Mouse (Mus musculus) heart, embryonic 15.5 days (tissue): Measurements from ENCODE around the gene Carns1. TPM values are rescaled to one million over a fixed set of nuclear protein-coding genes. Genes with fewer than 3 reads are reported as not detected.
"Not testable (repeated sequence)": the region's sequence is repeated elsewhere in the genome, so short reads cannot be mapped to it uniquely, and the experiment has no call there.

ENCODE experiments used
- ATAC-seq: fragments of 200-750 bp; cut with Nextera tagmentation; replicated peaks from 2 replicates; pipeline ENCODE4 v1.8.0; 2017; ENCODE audit warnings: low read depth, moderate TSS enrichment; ENCODE audit not compliant: insufficient number of reproducible peaks, insufficient read depth, low FRiP score
- H3K27ac ChIP-seq: fragments of 300-500 bp; sonication (generic); 2 replicates; pipeline ENCODE4 v1.5.1; 2015; ENCODE audit warnings: mild to moderate bottlenecking, inconsistent platforms
- H3K27me3 ChIP-seq: fragments of 300-500 bp; sonication (generic); 2 replicates; pipeline ENCODE4 v1.6.1; 2015; ENCODE audit warnings: inconsistent platforms
- H3K36me3 ChIP-seq: fragments of 300-500 bp; sonication (generic); 2 replicates; pipeline ENCODE4 v1.6.1; 2015; ENCODE audit warnings: mild to moderate bottlenecking, inconsistent platforms
- H3K4me1 ChIP-seq: fragments of 300-500 bp; sonication (generic); replicated peaks from 2 replicates; pipeline ENCODE4 v1.6.1; 2015; ENCODE audit warnings: inconsistent platforms
- H3K4me2 ChIP-seq: fragments of 300-500 bp; sonication (generic); 2 replicates; pipeline ENCODE4 v1.6.1; 2015; ENCODE audit warnings: inconsistent platforms, mild to moderate bottlenecking, moderate library complexity
- H3K4me3 ChIP-seq: fragments of 300-500 bp; sonication (generic); 2 replicates; pipeline ENCODE4 v1.5.1; 2015; ENCODE audit warnings: mild to moderate bottlenecking, inconsistent platforms
- H3K9ac ChIP-seq: fragments of 300-500 bp; sonication (generic); 2 replicates; pipeline ENCODE4 v1.6.1; 2015; ENCODE audit warnings: mild to moderate bottlenecking, inconsistent platforms
- H3K9me3 ChIP-seq: fragments of 300-500 bp; sonication (generic); replicated peaks from 2 replicates; pipeline ENCODE4 v1.6.1; 2016; ENCODE audit warnings: inconsistent platforms
- WGBS: fragments of 180-500 bp; shearing (Covaris S2); methylation state at CpG from one replicate; pipeline ENCODE4 v1.1.7; 2015; ENCODE audit warnings: mixed read lengths; 5-methylcytosine and 5-hydroxymethylcytosine counted together
- polyA plus RNA-seq: library from polyadenylated mRNA; unstranded; fragments of >200 nt; fragmentation: Nextera tagmentation; extraction: Ambion mirVana; gene quantifications from 2 replicates; pipeline ENCODE4 v1.2.1, GENCODE M21; 2015

Gene Carns1
- polyA plus RNA-seq, 1 experiment from 2014 or later: 12.3 TPM

DNA sequence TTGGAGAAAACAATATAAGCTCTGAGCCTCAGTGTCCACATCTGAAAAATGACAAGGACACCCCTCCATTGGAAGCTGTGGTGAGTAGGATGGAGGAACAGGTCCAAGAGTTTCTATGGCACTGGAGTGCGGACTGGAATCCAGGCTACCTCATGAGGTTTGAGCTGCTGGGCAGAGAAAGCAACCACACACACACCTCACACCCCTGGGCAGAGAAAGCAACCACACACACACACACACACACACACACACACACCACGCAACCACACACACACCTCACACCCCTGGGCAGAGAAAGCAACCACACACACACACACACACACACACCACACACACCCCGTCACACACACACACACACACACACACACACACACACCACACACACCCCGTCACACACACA lies 50.0 kb downstream of the Carns1 start:
- Histone ChIP-seq H3K9ac (peak overlapping the region; percentile 1; the same call in 1 of the 2 replicates), H3K4me3 (peak overlapping the region; percentile 82), H3K4me2 (peak overlapping the region; percentile 58), H3K36me3 (peaks cover 23% of the 10 kb centered on the region), H3K27ac (peak overlapping the region; percentile 44; the same call in 1 of the 2 replicates), H3K4me1 (peaks cover 29% of the 10 kb centered on the region)
- ATAC-seq: peak; percentile 3
- H3K9me3 ChIP-seq, H3K27me3 ChIP-seq: not testable (repeated sequence)
- WGBS: 17% methylated on average over 3 of the region's 4 CpGs

DNA sequence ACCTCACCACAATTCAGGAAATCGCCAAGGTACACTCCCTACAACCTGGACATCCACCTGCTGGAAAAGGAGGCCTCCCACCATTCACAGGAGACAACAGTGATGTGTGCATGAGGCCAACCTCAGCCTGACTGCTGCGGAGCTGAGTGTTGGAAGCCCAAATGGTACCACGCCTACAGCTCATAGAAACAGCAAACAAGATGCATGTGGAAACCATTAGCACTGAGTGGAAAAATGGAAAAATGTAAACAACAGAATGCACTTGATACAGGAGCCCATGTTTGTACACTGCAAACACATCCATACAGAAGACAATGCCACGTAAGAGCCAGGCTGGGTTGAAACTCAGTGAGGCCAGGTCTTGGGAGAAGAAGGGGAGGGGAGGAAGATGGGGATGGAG lies 50.8 kb downstream of the Carns1 start:
- Histone ChIP-seq H3K36me3 (peaks cover 17% of the 10 kb centered on the region), H3K27ac (no peak overlapping the region), H3K4me3 (no peak overlapping the region), H3K4me2 (no peak overlapping the region), H3K4me1 (peaks cover 27% of the 10 kb centered on the region), H3K9me3 (no peaks in the 10 kb centered on the region), H3K9ac (no peak overlapping the region), H3K27me3 (no peaks in the 10 kb centered on the region)
- WGBS: 85% methylated on average over 4 of the region's 4 CpGs
- ATAC-seq: no peak

DNA sequence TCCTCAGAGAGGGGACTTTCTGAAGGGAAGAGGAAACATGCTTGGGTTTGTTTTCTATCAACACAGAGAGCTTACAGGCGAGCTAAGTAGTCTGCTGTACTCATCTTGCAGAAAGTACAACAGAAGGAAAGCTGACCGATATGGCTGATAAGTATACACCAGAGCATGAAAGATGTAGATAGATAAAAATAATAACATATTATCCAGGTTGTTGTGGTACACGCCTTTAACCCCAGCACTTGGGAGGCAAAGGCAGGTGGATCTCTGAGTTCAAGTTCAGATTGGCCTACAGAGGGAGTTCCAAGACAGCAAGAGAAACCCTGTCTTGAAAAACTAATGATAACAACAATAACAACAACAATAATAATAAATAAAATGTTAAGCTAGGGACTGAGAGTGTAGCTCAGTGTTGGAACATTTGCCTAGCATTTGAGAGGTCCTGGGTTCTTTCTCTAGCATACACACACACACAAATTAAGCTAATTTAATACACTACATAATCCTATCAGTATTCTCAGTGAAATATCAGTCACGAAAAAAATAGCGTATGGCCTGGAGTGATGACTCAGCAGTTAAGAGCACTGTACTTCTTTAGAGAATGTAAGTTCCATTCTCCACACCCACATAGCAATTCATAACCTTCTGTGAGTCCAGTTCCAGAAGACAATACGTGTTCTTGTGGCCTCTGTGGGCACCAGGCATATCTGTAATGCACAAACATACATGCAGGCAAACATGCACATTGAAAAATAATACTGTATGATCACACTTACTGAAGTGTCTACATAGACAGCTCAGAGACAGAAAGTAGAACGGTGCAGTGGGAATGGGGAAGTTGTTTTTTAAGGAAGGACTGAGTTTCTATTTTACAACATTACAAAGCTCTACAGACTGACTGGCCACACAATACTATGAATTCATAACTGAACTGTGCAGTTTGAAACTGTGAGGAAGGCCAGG lies 52.6 kb downstream of the Carns1 start:
- Histone ChIP-seq H3K4me2 (no peak overlapping the region), H3K36me3 (peaks cover 6% of the 10 kb centered on the region; the same call in 1 of the 2 replicates), H3K27ac (no peak overlapping the region), H3K4me1 (peaks cover 27% of the 10 kb centered on the region), H3K9ac (no peak overlapping the region), H3K9me3 (no peaks in the 10 kb centered on the region), H3K27me3 (no peaks in the 10 kb centered on the region), H3K4me3 (no peak overlapping the region)
- 80% methylated on average over 7 of the region's 7 CpGs for WGBS
- no peak for ATAC-seq

DNA sequence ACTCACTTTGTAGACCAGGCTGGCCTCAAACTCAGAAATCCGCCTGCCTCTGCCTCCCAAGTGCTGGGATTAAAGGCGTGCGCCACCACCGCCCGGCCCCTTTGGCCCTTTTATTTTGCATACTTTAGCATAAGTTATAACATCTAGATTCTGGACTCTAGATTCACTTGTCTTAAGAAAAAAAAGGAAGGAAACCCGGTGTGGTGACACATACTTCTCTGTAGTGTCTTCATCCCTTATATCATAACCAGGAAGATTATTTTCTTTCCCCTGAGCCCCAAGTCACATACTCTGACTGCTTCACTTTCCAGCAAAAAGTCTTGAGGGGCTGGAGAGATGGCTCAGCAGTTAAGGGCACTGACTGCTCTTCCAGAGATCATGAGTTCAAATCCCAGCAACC lies 53.4 kb downstream of the Carns1 start:
- not testable (repeated sequence) for H3K9ac ChIP-seq, H3K27me3 ChIP-seq, ATAC-seq, H3K27ac ChIP-seq, H3K9me3 ChIP-seq
- Histone ChIP-seq H3K4me1 (peaks cover 19% of the 10 kb centered on the region), H3K4me3 (peak overlapping the region; percentile 57; the same call in 1 of the 2 replicates), H3K36me3 (peaks cover 12% of the 10 kb centered on the region; the same call in 1 of the 2 replicates), H3K4me2 (peak overlapping the region; percentile 65)
- 57% methylated on average over 6 of the region's 6 CpGs for WGBS

DNA sequence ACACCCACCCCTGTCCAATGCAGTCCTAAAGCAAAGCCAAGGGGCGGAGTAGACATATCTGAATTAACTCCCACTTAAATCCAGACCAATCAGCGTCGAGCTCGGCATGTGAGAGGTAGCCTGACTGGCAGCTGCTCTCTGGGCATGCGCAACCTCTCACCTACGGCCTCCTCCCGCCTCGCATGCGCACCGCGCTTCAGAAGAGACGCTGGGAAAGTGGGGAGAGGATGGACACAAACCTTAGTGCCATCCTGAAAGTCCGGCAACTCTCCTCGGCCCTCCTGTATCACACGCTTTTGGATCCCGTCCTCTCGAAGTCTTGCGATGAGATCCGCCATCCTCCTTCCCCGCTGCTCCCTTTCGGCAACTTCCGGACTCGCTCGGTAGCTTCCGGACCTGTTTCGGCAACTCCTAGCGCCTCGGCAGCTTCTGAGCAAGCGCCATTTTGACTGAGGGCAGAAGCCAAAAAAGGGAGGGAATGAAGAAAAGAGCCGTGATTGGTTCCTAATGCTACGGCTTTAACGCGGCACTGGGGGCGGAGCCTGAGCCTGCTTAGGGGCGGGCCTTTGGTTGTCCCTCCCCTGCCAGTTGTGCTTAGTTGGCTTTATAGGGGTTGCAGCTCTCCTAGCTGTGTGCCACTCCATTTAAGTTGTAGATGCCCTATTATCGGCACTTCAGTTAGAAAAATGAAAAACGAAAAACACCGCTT lies 54.0 kb downstream of the Carns1 start:
- ATAC-seq: peak; percentile 70
- Histone ChIP-seq H3K9me3 (no peaks in the 10 kb centered on the region), H3K4me3 (peak overlapping the region; percentile 57), H3K27ac (peak overlapping the region; percentile 81), H3K27me3 (no peaks in the 10 kb centered on the region), H3K4me2 (peak overlapping the region; percentile 65), H3K4me1 (peaks cover 13% of the 10 kb centered on the region), H3K36me3 (peaks cover 14% of the 10 kb centered on the region; the same call in 1 of the 2 replicates), H3K9ac (peak overlapping the region; percentile 55)
- 2% methylated on average over 38 of the region's 38 CpGs for WGBS

DNA sequence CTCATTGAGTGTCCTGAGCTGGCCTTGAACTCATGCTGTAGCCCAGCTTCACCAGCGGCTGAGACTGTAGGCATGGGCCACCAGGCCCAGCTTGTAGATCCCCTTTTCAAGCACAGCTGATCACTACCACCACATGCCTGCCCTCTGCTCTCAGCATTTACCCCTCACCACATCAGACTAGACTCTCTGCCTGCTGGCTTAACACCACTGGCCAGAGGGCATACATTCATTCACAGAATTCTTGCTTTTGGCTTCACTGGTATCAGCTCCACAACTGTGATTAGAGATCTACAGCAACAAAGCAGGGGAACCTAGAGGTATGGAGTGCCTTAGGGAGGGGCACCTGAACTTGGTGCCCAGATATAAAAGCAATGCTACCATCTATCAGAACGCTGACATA lies 54.8 kb downstream of the Carns1 start:
- Histone ChIP-seq H3K36me3 (peaks cover 19% of the 10 kb centered on the region; the same call in 1 of the 2 replicates), H3K27me3 (no peaks in the 10 kb centered on the region), H3K4me1 (peaks cover 13% of the 10 kb centered on the region), H3K27ac (no peak overlapping the region; the same call in 1 of the 2 replicates), H3K4me2 (peak overlapping the region; percentile 65), H3K9ac (no peak overlapping the region), H3K4me3 (peak overlapping the region; percentile 57), H3K9me3 (no peaks in the 10 kb centered on the region)
- no peak for ATAC-seq
- 90% methylated on average over 2 of the region's 2 CpGs for WGBS

DNA sequence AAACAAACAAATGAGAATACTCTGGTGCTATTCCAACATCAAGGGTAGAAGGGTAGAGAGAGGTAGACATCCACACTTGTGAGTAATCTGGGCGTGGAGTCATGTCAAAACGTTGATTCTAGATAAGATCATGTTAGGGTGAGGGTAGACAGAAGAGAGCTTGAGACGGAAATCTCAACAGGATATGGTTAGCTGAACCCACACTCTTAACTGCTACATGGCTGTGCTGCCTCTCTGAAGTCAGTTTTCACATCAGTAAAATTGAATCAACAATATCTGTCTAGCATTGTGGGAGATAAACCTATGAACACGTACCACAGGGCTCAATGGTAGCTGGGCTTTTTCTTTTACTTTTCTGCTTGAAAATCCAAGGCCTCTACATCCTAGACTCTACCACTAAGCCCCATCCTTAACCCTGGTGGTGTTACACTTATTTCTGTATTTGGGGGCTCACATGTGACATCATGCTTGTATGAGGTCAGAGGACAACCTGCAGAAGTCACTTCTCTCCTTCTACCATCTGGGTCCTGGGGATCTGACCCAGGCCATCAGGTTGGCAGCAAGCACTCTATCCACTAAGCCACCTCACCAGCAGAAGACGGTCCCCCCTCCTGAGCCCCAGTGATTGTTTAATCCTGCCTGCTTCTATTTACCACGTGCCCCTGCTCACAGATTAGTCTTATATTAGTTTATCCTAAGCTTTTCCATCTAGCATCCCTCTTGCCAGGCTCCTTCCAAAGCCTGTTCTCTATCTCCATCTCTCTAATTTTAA lies 55.4 kb downstream of the Carns1 start:
- H3K27ac ChIP-seq: no peak overlapping the region
- H3K4me1 ChIP-seq: peaks cover 13% of the 10 kb centered on the region
- H3K4me2 ChIP-seq: peak overlapping the region; percentile 65; the same call in 1 of the 2 replicates
- H3K9me3 ChIP-seq: no peaks in the 10 kb centered on the region
- H3K9ac ChIP-seq: no peak overlapping the region
- no peak for ATAC-seq
- peaks cover 25% of the 10 kb centered on the region; the same call in 1 of the 2 replicates for H3K36me3 ChIP-seq
- H3K4me3 ChIP-seq: peak overlapping the region; percentile 57; the same call in 1 of the 2 replicates
- H3K27me3 ChIP-seq: no peaks in the 10 kb centered on the region
- WGBS: 77% methylated on average over 6 of the region's 6 CpGs

DNA sequence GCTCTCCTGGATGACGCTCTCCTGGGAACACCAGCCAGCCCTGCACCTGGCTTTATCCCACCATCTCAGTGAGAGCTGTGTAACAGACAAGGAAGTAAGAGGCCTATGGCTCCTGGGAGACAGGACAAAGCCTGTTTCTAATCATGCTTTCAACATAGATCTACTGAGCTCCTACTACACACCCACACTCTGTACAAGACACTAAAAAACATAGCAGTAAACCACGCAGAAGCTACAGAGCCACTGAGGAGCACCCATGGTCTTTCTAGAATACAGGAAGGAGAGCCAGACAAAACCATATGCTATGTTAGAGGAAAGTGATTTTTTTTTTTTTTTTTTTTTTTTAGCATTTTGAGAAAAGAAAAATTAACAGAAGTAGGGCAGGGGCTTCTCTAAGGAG lies 56.9 kb downstream of the Carns1 start:
- 92% methylated on average over 2 of the region's 2 CpGs for WGBS
- H3K4me3 ChIP-seq: no peak overlapping the region
- no peak overlapping the region for H3K4me2 ChIP-seq
- H3K27ac ChIP-seq: no peak overlapping the region
- H3K9ac ChIP-seq: no peak overlapping the region
- H3K36me3 ChIP-seq: peaks cover 39% of the 10 kb centered on the region; the same call in 1 of the 2 replicates
- no peaks in the 10 kb centered on the region for H3K27me3 ChIP-seq
- no peaks in the 10 kb centered on the region for H3K9me3 ChIP-seq
- H3K4me1 ChIP-seq: peaks cover 20% of the 10 kb centered on the region
- ATAC-seq: no peak

DNA sequence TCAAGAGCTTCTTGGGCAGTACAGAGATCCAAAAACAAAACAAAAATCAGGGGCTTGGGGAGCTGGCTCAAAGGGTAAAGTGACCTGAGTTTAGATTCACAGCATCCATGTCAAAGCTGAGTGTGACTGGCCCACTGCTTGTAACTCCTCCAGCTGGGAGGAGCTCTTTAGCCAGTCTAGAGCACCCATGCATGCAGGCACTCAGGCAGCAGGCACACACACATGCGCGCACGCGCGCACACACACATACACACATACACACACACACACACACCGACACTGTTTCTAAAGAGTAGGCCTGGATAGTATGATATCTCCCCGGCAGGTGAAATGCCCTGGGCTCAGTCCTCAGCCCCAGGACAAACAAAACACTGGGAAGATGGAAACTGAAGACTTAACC lies 58.3 kb downstream of the Carns1 start:
- Histone ChIP-seq H3K9me3 (no peaks in the 10 kb centered on the region), H3K4me1 (peaks cover 24% of the 10 kb centered on the region), H3K36me3 (peaks cover 46% of the 10 kb centered on the region), H3K27ac (no peak overlapping the region), H3K9ac (no peak overlapping the region), H3K4me2 (no peak overlapping the region), H3K4me3 (no peak overlapping the region), H3K27me3 (no peaks in the 10 kb centered on the region)
- 98% methylated on average over 7 of the region's 7 CpGs for WGBS
- no peak for ATAC-seq

DNA sequence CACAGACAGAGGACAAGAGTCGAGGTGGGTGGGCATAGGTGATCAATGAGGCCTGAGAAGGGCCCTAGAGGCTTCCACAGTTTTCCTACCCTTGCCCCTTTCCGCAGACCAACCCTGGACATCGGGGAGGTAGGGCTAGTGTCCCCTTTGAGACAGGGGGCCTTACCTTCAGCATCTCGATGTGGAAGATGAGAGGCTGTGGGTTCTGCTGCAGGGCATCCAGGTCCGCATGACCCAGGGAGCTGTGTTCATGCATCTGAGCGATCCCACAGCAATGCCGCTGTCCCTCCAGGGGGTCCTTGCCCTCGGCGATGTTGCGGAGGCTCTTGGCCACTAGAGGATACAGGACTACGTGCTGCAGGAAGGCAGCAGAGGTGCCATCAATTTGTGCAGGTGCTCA lies 59.5 kb downstream of the Carns1 start:
- no peaks in the 10 kb centered on the region for H3K27me3 ChIP-seq
- no peaks in the 10 kb centered on the region for H3K9me3 ChIP-seq
- no peak overlapping the region for H3K27ac ChIP-seq
- H3K4me3 ChIP-seq: no peak overlapping the region
- H3K36me3 ChIP-seq: peaks cover 54% of the 10 kb centered on the region
- 81% methylated on average over 11 of the region's 11 CpGs for WGBS
- peaks cover 21% of the 10 kb centered on the region for H3K4me1 ChIP-seq
- no peak overlapping the region for H3K9ac ChIP-seq
- no peak for ATAC-seq
- no peak overlapping the region for H3K4me2 ChIP-seq

DNA sequence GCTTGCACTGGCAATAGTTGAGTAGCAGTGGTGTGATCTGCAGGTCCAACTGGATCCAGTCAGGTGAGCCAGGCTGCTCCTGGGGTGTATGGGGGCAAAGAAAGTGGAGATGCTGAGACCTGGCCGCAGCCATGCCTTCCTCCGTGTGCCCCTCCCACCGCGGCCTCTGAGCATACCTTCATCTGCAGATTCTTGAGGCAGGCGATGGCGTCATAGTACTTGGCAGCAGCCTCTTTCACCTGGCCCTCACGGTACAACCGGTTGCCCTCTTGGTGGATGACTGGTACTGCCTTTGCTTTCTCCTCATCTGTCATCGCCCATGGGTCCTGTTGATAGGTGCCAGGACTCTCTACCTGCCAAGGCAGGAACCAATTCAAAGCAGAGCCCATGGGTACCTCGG lies 60.1 kb downstream of the Carns1 start:
- no peak overlapping the region for H3K4me2 ChIP-seq
- H3K9ac ChIP-seq: no peak overlapping the region
- H3K4me1 ChIP-seq: peaks cover 15% of the 10 kb centered on the region
- H3K27me3 ChIP-seq: no peaks in the 10 kb centered on the region
- 84% methylated on average over 10 of the region's 10 CpGs for WGBS
- no peak for ATAC-seq
- H3K9me3 ChIP-seq: no peaks in the 10 kb centered on the region
- no peak overlapping the region for H3K4me3 ChIP-seq
- H3K36me3 ChIP-seq: peaks cover 54% of the 10 kb centered on the region
- no peak overlapping the region for H3K27ac ChIP-seq
